Mouse (Mus musculus): ENCODE results near the gene Ankrd34a.
"Not testable (repeated sequence)": the region's sequence is repeated elsewhere in the genome, so short reads cannot be mapped to it uniquely, and the experiment has no call there.

Gene Ankrd34a

GRCm38 (mm10) chr3:96601251-96601787 is 4.9 kb downstream of the Ankrd34a start:
- no peaks in the 10 kb centered on the region; the same call in none of the 2 replicates for H3K27me3 ChIP-seq (ENCODE audit: control insufficient read depth, insufficient read depth, low read length, poor library complexity, severe bottlenecking)
- DNase-seq (ENCODE audit: low read depth, low spot score) = peak; percentile 41
- H3K36me3 ChIP-seq (ENCODE audit: control insufficient read depth, insufficient read depth, low read length, poor library complexity, severe bottlenecking) = no peaks in the 10 kb centered on the region

DNA sequence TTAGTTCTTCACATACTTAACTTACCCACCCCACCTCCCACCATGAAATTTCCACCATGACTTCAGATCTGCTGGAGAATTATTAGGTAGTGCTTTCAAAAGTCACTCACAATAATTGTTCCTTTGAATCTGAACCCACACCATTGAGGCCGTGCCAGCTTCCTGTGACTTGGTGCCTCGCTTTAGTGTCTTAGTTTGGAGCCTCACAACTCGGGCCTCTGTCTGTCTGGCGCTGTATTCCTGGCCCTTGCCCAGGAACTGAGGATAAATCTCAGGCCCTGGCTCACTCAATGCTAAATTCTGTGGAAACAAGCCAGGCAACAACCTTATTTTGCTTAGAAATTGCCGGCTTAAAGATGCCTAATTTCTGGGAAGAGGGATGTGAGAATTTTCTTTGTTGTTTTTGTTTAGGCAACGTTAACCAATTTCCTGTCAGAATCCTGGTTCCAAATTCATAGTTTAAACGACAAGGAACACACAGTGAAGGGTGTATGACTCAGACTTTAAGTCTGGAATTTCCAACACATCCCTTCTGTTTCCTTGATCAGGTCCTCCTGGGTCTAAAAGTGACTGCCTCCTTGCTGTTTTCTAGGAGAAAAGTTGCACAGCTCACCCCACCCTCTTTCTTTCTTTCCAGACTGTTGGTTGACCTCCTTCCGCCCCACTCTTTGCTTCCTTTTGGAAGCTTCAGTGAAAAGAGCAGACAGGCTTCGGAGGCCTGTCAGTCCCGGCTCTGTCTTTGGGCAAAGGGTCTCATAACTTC is 5.7 kb downstream of the Ankrd34a start:
- no peak for DNase-seq (ENCODE audit: low read depth, low spot score)
- no peaks in the 10 kb centered on the region; the same call in 1 of the 2 replicates for H3K27me3 ChIP-seq (ENCODE audit: control insufficient read depth, insufficient read depth, low read length, poor library complexity, severe bottlenecking)
- no peaks in the 10 kb centered on the region for H3K36me3 ChIP-seq (ENCODE audit: control insufficient read depth, insufficient read depth, low read length, poor library complexity, severe bottlenecking)

- H3K36me3 ChIP-seq (ENCODE audit: control insufficient read depth, insufficient read depth, low read length, poor library complexity, severe bottlenecking) = no peaks in the 10 kb centered on the region
- no peaks in the 10 kb centered on the region; the same call in 1 of the 2 replicates for H3K27me3 ChIP-seq (ENCODE audit: control insufficient read depth, insufficient read depth, low read length, poor library complexity, severe bottlenecking)
- no peak for DNase-seq (ENCODE audit: low read depth, low spot score)
These were observed 6.3 kb downstream of the Ankrd34a start for GRCm38 (mm10) chr3:96602704-96603084.

GRCm38 (mm10) chr3:96603311-96603710 is 6.9 kb downstream of the Ankrd34a start:
- Histone ChIP-seq H3K27me3 (ENCODE audit: control insufficient read depth, insufficient read depth, low read length, poor library complexity, severe bottlenecking) (no peaks in the 10 kb centered on the region; the same call in 1 of the 2 replicates), H3K36me3 (ENCODE audit: control insufficient read depth, insufficient read depth, low read length, poor library complexity, severe bottlenecking) (no peaks in the 10 kb centered on the region)
- DNase-seq (ENCODE audit: low read depth, low spot score) = no peak

DNA sequence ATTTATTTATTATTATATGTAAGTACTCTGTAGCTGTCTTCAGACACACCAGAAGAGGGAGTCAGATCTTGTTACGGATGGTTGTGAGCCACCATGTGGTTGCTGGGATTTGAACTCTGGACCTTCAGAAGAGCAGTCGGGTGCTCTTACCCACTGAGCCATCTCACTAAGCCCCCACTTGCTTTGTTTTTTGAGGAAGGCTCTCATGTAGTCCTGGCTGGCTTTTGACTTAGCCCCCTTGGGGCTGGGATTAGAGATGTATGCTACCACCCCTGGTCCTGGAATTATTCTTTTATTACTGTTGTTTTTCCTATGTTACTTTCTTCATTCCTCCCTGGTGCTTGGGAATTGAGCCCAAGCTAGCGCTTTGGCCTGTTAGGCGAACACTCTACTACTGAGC is 9.6 kb downstream of the Ankrd34a start:
- H3K36me3 ChIP-seq (ENCODE audit: control insufficient read depth, insufficient read depth, low read length, poor library complexity, severe bottlenecking); H3K27me3 ChIP-seq (ENCODE audit: control insufficient read depth, insufficient read depth, low read length, poor library complexity, severe bottlenecking): not testable (repeated sequence)

DNA sequence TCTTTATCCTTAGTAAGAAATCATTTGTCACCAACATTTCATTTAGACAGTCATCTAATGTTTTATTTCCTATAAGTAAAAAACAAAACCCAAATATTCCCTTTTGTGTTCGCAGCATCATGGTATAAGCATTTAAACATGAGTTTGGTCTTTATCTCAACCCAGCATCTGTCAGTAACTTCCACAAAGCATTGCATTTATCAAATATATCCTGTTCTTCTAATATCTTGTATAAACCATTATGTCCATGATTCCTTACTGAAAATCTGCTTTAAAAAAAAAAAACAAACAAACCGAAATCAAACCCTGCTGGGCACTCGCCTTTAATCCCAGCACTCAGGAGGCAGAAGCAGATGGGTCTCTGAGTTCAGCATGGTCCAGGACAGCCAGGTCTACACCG is 10.2 kb downstream of the Ankrd34a start:
- DNase-seq (ENCODE audit: low read depth, low spot score) = no peak
- Histone ChIP-seq H3K27me3 (ENCODE audit: control insufficient read depth, insufficient read depth, low read length, poor library complexity, severe bottlenecking) (no peaks in the 10 kb centered on the region), H3K36me3 (ENCODE audit: control insufficient read depth, insufficient read depth, low read length, poor library complexity, severe bottlenecking) (no peaks in the 10 kb centered on the region)

More for the DNA sequence above, 9.6 kb downstream of the Ankrd34a start:
- not testable (repeated sequence) for DNase-seq (ENCODE audit: low read depth, low spot score)

DNA sequence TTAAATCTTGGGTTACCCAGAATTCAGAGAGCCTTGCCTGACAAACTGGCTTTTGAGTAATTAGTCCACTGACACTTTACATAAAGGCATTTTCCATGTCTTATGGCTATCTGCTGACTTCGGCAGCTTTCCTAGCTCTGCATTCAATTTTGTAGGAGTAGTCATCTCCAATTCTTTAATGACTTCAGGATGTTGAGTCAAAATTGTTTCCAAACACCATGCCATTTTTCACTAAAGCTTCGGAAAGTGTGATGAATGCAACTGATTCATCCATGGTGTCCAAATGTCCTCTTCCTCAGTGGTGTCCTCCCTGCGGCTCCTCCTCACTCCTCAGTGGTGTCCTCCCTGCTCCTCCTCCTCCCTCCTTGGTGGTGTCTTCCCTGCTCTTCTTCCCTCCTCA is 21.5 kb downstream of the Ankrd34a start:
- no peak for DNase-seq (ENCODE audit: low read depth, low spot score)
- no peaks in the 10 kb centered on the region for H3K27me3 ChIP-seq (ENCODE audit: control insufficient read depth, insufficient read depth, low read length, poor library complexity, severe bottlenecking)
- no peaks in the 10 kb centered on the region for H3K36me3 ChIP-seq (ENCODE audit: control insufficient read depth, insufficient read depth, low read length, poor library complexity, severe bottlenecking)

DNA sequence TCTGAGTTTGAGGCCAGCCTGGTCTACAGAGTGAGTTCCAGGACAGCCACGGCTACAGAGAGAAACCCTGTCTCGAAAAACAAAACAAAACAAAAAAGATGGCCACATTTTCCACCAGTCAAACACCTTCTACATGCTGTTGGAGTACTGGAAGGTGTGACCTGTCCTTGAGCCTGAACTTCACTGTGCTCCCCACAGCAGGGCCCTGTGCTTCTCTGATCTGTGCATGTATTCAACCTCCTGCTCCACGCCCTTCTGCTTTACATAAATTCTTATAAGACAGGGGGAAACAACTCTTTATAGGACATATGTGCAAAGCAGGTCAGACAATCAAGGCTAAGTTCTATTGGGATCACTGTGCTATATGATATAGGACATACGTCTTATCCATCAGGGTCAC is 26.8 kb downstream of the Ankrd34a start:
- H3K36me3 ChIP-seq (ENCODE audit: control insufficient read depth, insufficient read depth, low read length, poor library complexity, severe bottlenecking) = no peaks in the 10 kb centered on the region
- DNase-seq (ENCODE audit: low read depth, low spot score) = no peak
- H3K27me3 ChIP-seq (ENCODE audit: control insufficient read depth, insufficient read depth, low read length, poor library complexity, severe bottlenecking) = no peaks in the 10 kb centered on the region

GRCm38 (mm10) chr3:96629729-96630600 is 33.5 kb downstream of the Ankrd34a start, which contains the start of gene Rbm8a:
TSS of gene Rbm8a (plus strand) at chr3:96629933.
- no peaks in the 10 kb centered on the region for H3K27me3 ChIP-seq (ENCODE audit: control insufficient read depth, insufficient read depth, low read length, poor library complexity, severe bottlenecking)
- peaks cover 1% of the 10 kb centered on the region; the same call in 1 of the 2 replicates for H3K36me3 ChIP-seq (ENCODE audit: control insufficient read depth, insufficient read depth, low read length, poor library complexity, severe bottlenecking)
- DNase-seq (ENCODE audit: low read depth, low spot score) = peak; percentile 97

DNA sequence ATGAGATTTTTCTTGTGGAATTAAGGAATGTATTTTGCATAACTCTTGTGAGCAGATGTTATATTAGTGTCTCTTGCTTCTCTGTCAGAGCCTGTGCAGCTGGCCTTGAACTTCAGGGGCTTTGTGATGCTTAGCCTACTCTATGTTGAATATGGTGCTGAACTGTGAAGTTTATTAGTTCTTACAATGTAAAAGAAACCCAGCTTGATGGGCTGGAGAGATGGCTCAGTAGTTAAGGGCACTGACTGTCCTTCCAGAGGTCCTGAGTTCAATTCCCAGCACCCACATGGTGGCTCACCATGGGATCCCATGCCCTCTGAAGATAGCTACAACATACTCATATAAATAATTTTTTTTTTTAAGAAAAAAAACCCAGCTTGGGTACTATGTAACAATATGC is 35.6 kb downstream of the Ankrd34a start:
- no peak for DNase-seq (ENCODE audit: low read depth, low spot score)
- H3K27me3 ChIP-seq (ENCODE audit: control insufficient read depth, insufficient read depth, low read length, poor library complexity, severe bottlenecking) = no peaks in the 10 kb centered on the region

GRCm38 (mm10) chr3:96634015-96634414 is 37.6 kb downstream of the Ankrd34a start:
- H3K27me3 ChIP-seq (ENCODE audit: control insufficient read depth, insufficient read depth, low read length, poor library complexity, severe bottlenecking) = no peaks in the 10 kb centered on the region
- peaks cover 1% of the 10 kb centered on the region for H3K36me3 ChIP-seq (ENCODE audit: control insufficient read depth, insufficient read depth, low read length, poor library complexity, severe bottlenecking)
- DNase-seq (ENCODE audit: low read depth, low spot score) = no peak

More for the DNA sequence above, 35.6 kb downstream of the Ankrd34a start:
- H3K36me3 ChIP-seq (ENCODE audit: control insufficient read depth, insufficient read depth, low read length, poor library complexity, severe bottlenecking) = peaks cover 1% of the 10 kb centered on the region; the same call in 1 of the 2 replicates

DNA sequence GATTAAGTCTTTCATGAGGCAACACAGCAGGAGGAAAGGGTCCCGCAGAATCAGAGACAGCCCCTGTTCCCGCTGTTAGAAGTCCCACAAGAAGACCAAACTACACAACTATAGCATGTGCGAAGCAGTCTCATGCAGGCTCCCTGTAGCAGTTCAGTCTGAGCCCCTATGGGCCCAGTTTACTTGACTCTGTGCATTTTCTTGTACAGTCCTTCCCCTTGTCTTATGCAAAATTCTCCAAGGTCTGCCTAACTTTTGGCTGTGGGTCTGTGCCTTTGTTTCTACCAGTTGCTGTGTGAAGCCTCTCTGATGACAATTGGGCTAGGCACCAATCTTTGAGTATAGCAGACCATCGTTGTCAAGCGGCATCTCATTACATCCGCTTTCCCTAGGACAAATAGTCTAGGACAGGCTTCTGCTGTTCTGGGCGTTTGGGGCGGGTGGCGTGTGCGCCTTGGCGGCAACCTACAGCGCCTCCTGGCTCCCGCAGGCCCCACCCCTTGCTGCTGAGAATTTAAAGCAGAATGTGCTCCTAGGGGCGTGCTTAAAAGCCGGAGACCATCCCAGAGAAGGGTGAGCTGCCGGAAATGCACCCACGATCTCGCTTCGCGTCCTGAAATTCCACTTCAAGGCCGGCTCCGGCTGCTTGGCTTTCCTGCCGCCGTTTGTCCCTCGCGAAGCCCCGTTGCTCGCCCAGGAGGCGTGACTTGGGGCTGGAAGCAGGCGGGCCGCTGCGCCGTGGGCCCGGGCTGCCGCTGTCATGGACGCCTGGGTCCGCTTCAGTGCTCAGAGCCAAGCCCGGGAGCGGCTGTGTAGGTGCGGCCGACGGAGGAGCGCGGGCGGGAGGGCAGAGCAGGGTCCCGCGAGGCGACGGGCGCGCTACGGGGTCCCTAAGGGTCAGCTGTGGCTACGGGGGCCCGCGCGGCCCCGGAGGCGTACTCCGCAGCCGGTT is 38.8 kb downstream of the Ankrd34a start, which contains the start of the genes Pex11b and Gm42957:
Gene Pex11b, plus strand, starts transcription at position 449 of the 952 bp plus-strand sequence.
Gene Gm42957, plus strand, starts transcription at position 547 of the 952 bp plus-strand sequence.
- Histone ChIP-seq H3K27me3 (ENCODE audit: control insufficient read depth, insufficient read depth, low read length, poor library complexity, severe bottlenecking) (no peaks in the 10 kb centered on the region), H3K36me3 (ENCODE audit: control insufficient read depth, insufficient read depth, low read length, poor library complexity, severe bottlenecking) (peaks cover 1% of the 10 kb centered on the region)
- peak; percentile 73 for DNase-seq (ENCODE audit: low read depth, low spot score)

DNA sequence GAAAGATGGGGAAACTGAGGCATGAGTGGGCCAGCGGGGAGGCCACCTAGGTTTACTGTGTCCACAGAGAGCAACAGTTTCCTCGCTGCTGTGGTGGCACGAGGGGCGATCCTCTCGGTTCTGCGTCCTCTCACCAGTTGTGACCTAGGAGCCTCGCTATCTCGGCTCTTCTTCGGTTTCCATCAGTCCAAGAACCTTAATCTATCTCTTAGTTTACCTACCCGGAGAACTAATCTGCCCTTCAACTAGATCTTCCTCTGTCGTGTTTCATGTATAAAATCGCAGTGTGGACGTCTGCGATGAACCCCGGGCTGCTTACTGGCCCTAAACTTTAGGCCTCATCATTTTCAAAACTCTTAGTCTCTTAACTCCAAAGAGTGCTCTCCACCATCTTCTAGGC is 39.5 kb downstream of the Ankrd34a start:
- Histone ChIP-seq H3K27me3 (ENCODE audit: control insufficient read depth, insufficient read depth, low read length, poor library complexity, severe bottlenecking) (no peaks in the 10 kb centered on the region), H3K36me3 (ENCODE audit: control insufficient read depth, insufficient read depth, low read length, poor library complexity, severe bottlenecking) (peaks cover 1% of the 10 kb centered on the region)
- DNase-seq (ENCODE audit: low read depth, low spot score) = no peak

GRCm38 (mm10) chr3:96636448-96636847 is 40.0 kb downstream of the Ankrd34a start:
- peaks cover 1% of the 10 kb centered on the region for H3K36me3 ChIP-seq (ENCODE audit: control insufficient read depth, insufficient read depth, low read length, poor library complexity, severe bottlenecking)
- no peaks in the 10 kb centered on the region for H3K27me3 ChIP-seq (ENCODE audit: control insufficient read depth, insufficient read depth, low read length, poor library complexity, severe bottlenecking)
- DNase-seq (ENCODE audit: low read depth, low spot score) = no peak

Data from splenic B cell, adult 2 months (primary cell).